Mouse (Mus musculus): ENCODE results near the gene Dnaic1.
"Not testable (repeated sequence)": the region's sequence is repeated elsewhere in the genome, so short reads cannot be mapped to it uniquely, and the experiment has no call there.

The Dnaic1 gene

GRCm38 (mm10) chr4:41670836-41671235 is 101.3 kb downstream of the Dnaic1 start:
- DNase-seq: no peak

DNA sequence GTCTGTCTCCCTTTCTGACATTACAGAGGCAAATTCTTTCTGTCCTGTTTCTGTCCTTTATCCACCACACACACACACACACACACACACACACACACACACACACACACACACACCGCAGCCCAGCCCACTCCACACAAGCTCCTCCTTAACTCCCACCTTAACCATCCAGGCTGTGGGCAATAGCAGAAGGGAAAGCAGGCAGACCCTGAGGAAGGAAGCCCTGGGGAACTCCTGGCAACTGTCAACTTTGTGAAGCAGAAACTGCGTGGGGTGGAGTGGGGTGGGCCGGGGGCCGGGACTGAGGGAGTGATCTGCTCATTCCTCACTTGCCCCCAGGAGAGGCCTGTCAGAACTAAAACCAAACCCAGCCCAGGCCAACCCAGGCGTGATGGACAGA is 101.9 kb downstream of the Dnaic1 start:
- DNase-seq: no peak

DNA sequence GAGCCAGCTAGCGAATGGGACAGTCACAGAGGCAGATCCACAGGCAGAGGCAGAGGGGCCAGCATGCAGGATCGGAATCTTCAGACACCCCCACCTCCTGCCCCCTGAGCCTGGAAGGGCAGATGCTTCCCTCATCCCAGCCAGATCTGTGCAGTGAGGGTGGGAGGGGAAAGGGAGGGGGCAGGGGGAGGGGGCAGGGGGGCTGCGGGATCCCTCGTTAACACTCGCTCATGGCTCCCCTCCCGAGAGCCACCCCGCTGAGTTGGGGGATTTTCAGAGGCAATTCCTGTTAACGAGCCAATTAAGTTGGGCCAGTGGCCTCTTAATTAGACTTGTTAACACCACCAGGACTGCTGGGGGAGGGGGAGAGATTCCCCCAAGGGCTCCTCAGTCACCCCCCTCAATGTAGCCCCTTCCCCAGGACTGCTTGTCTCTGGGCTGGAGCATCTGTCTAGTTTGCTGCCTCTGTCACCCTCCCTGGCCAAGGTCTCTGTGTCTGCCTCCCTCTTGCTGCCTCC is 102.4 kb downstream of the Dnaic1 start:
- DNase-seq: no peak

GRCm38 (mm10) chr4:41672522-41672963 is 103.0 kb downstream of the Dnaic1 start:
- no peak for DNase-seq

DNA sequence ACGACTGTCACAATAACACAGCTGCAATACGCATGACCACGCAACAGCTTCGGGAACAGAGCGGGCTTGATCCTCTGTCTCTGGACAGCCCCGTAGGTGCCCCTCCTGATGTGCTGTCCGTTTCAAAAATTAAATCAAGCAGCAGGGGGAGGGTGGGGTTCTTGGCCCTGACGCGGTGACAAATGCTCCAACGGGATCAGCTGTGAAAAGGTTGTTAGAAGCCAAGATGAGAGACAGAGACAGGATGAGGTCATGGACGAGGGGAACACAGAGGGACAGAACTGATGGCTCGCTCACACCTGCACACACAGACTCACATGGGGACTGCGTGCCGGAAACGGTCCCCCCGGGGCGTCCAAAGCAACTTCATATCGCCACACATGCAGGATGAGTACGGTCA is 103.6 kb downstream of the Dnaic1 start:
- DNase-seq: no peak

DNA sequence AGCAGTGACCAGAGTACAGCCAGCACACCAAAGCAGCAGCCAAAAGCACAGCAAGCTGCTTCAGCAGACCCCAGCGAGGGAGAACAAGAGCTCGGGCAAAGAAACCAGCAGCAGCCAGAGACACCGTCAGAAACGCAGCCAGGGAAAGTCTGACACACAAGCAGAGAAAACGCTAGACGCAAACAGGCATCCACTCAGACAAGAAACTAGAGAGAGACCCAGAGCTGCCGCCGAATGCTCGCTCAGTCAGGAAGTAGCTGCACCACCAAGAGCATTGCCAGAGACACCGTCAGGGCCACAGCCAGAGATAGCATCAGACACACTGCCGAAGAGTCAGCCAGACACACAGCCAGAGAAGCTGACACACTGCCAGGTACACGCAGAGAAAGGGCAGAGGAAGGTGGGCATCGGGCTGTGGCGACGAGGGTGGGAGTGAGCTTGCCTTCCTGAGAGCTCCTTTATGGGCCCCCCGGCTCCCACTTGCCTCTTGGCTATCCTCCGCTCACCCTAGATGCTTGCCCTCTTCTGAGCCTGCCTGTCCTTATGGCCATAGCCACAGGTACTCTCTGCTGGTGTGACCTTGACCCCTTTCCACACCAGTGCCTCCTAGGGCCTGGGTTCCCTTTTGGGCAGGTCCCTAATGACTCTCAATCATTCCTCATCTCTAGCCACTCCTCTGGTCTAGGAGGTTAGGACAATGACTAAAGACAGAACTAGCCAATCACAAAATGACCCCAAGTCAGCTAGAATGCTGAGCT is 106.9 kb downstream of the Dnaic1 start:
- peak; percentile 80 for DNase-seq

DNA sequence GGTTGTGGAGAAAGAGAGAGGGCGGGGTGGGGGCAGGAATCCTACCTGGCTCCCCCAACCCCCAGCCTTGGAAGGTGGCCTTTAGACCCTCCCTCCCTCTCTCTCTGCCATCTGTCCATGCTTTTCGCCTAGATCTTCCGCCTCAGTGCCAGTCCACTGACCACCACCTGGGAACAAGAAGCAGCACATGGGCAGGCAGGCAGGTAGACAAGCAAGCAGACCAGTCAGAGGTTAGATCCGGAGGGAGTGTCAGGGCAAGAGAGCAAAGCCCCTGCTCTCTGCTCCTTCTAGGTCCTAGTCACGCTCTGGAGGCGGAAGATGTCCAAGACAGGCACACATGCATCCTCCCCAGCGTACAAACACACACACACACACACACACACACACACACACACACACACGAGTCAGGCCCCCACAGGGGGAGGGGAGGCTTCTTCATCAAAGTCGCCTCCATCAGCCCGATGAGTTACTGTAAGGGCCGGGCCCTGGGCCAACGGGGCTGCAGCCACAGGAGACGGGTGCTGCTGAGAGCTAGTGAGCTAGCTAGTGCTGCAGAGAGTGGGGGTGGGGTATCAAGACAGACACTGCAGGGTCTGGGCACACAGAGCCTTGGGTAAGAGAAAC is 107.5 kb downstream of the Dnaic1 start:
- DNase-seq: peak; percentile 88

DNA sequence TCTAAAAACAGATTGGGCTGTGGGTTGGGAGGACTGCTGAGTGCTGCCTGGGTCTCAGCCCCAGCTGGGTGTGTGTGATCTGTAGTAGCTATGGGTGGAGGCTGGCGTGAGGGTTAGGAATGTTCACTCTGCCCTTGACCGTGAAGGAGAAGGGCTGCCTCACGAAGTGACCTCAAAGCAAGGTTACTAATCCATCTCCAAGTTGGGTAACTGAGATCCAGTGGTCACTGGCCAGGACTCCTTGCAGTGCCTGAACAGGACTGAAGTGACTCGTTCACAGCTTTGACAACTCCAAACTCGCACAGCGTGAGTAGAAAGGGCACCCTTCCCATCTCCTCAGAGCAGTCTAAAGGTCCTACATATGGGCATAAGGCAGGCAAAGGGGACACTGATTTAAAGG is 109.3 kb downstream of the Dnaic1 start:
- DNase-seq: peak; percentile 41

DNA sequence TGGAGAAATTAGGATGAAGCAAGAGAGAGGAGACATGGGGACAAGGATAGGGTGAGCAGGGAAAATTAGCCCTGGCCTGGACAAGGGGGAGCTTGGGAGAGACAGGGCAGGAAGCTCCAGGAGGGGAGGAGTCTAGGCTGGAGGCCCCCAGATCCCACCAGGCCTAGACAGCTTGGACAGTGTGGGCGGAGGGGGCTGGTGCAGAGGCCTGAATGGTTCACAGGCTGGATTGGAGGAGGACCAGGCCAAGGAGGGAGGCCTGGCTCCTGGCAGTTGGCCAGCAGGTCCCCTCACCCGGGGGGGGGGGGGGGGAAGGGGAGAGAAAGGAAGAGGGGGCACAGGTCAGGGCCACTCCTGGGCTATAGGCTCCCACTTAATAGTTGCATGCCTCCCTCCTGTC is 109.7 kb downstream of the Dnaic1 start:
- peak; percentile 47 for DNase-seq

- peak; percentile 73 for DNase-seq
These were observed 111.6 kb downstream of the Dnaic1 start for GRCm38 (mm10) chr4:41681176-41681575.

- peak; percentile 39 for DNase-seq
These were observed 112.4 kb downstream of the Dnaic1 start for GRCm38 (mm10) chr4:41681947-41682346.

- no peak for DNase-seq
These were observed 113.2 kb downstream of the Dnaic1 start for GRCm38 (mm10) chr4:41682789-41683188.

DNA sequence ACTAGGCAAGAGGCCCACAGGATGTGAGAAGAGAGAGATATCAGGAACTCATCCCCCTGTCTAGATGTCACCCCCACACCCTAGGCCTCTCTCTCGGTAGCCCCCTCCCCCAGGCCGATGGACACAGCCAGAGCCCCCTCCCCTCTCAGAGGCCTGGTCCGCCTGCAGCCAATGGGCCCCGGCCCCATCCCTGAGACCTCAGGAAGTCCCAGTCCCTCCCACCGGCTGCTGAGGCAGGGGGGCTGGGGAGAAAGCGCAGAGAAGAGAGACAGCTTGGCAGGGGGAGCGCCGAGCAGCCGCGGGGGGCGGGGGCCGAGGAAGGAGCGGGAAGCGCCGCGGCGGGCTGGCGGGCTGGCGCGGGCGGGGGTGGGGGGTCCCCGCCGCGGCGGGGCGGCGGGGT is 113.7 kb downstream of the Dnaic1 start:
- not testable (repeated sequence) for DNase-seq

GRCm38 (mm10) chr4:41684131-41684930 is 114.8 kb downstream of the Dnaic1 start:
- DNase-seq: not testable (repeated sequence)

DNA sequence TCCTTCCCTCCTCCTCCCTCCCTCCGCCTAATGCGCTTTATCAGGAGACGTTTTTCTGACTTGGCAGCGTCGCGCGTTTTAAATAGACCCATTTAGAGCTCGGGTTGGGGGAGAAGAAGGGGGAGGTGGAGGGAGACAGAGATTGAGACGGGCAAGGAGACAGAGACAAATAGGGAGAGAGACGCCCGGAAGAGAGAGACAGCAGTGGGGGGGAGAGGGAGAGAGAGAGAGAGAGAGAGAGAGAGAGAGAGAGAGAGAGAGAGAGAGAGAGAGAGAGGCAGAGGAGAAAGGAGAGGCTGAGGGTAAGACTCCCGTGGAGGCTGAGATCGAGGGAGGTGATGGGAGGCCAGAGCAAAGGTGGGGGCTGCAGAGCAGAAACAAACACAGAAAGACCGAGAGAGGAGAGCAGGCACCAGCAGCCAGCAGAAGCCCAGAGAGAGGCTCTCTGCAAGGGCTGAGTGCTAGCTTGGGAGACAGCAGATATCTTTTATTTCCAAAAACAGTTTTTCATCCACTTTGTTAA is 115.4 kb downstream of the Dnaic1 start:
- DNase-seq: not testable (repeated sequence)

GRCm38 (mm10) chr4:41685882-41686492 is 116.4 kb downstream of the Dnaic1 start:
- DNase-seq: not testable (repeated sequence)
